Mouse (Mus musculus): Measurements from ENCODE around the gene Gm826. TPM values are rescaled to one million over a fixed set of nuclear protein-coding genes. Genes with fewer than 3 reads are reported as not detected.

The Gm826 gene
- polyA plus RNA-seq, 1 experiment from 2014 or later, result 0.38 TPM

DNA sequence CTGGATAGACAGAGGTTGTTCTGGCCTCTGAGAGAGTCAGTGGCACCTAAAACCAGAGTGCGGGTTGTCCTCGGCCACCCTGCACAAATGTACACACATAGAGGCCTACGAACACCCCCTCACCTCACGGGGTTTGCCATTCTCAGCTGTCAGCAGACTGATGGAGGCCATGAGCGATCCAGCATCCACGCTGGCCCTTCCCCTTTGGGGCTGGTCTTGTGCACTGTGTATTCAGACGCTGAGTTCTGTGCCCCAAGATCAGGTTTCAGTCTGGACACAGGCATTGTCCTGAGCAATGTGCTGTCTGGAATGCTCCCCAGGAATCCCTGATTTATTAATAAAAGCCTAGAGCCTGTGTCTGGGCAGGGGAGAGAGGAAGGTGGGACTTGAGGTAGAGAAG lies 14.8 kb upstream of the Gm826 start:
- Histone ChIP-seq H3K4me3 (replicated peaks) (no peak overlapping the region), H3K9ac (no peak overlapping the region), H3K4me2 (no peak overlapping the region), H3K36me3 (replicated peaks) (no peaks in the 10 kb centered on the region), H3K9me3 (no peaks in the 10 kb centered on the region), H3K27me3 (no peaks in the 10 kb centered on the region), H3K4me1 (peaks cover 7% of the 10 kb centered on the region; the same call in 1 of the 2 replicates), H3K27ac (no peak overlapping the region)
- ATAC-seq (ENCODE audit: low FRiP score), result no peak
- WGBS, result 32% methylated on average over 7 of the region's 7 CpGs

DNA sequence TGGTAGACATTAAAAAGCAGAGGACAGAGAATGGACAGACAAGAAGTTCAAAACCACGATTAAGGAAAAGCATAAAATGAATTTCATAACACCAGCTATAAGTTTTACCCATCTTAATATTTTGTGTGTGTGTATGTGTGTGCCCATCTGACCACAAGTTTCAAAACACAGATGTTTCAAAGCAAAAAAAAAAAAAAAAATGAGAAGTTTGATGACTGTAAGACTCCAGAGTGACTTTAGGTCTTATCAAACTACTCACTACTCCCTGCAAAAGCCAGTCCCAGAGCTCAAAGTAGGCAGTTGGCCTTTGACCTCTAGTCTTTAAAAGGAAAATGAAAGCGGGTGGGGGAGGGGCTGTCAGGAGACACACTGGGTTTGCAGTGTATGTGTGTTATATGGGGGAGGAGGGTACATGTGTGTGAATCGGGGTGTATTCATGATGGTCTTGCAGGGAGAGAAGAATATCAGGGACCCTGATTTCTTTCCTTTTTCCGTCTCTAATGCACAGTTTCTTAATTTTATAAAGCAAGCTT lies 14.2 kb upstream of the Gm826 start:
- Histone ChIP-seq H3K4me1 (peaks cover 7% of the 10 kb centered on the region; the same call in 1 of the 2 replicates), H3K27ac (no peak overlapping the region), H3K4me3 (replicated peaks) (no peak overlapping the region), H3K27me3 (no peaks in the 10 kb centered on the region), H3K36me3 (replicated peaks) (no peaks in the 10 kb centered on the region), H3K9ac (no peak overlapping the region), H3K9me3 (no peaks in the 10 kb centered on the region), H3K4me2 (no peak overlapping the region)
- no peak for ATAC-seq (ENCODE audit: low FRiP score)
- 71% methylated on average over 4 of the region's 4 CpGs for WGBS

DNA sequence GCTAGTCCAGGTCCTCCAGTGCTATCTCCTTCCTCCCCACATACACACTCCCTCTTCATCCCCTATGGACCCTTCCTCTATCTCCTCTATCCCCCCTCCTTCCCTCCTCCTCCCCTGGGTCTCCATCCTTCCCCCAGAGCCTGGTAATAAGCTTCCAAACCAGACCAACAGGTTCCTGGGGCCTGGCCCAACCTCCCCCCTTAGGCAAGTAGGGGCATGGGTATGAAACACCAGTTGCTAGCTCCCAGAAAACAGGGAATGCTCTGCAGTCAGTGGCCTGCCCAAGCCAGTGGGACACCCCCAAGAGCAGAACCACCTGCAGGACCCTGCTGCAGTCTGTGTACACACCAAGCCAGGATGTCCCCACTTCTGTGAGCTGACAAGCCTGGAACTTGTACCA lies 11.7 kb upstream of the Gm826 start:
- Histone ChIP-seq H3K4me1 (peaks cover 4% of the 10 kb centered on the region; the same call in 1 of the 2 replicates), H3K4me2 (no peak overlapping the region), H3K36me3 (replicated peaks) (no peaks in the 10 kb centered on the region), H3K9ac (no peak overlapping the region), H3K9me3 (no peaks in the 10 kb centered on the region), H3K4me3 (replicated peaks) (no peak overlapping the region), H3K27ac (no peak overlapping the region), H3K27me3 (no peaks in the 10 kb centered on the region)
- ATAC-seq (ENCODE audit: low FRiP score), result no peak

DNA sequence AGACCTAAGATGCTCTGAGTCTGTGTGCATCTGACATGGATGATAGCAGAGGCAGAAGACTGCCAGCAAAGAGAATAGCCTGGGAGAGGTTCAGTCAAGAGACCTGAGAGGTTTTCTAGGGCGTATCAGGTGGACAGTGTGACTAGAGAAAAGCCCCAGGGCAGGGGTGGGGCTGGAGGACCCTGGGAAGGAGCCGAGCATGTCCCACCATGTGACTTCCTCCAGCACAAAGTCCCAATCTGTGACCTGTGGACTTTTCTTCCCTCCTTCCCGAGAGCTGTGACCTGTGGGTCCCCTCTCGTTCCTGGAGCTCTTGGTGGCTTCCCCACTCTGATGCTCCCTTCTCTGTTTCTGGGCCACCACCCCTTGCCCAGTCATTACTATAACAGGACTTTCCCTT lies 6.2 kb upstream of the Gm826 start:
- no peaks in the 10 kb centered on the region for H3K4me1 ChIP-seq
- peaks cover 4% of the 10 kb centered on the region; the same call in 1 of the 2 replicates for H3K27me3 ChIP-seq
- no peaks in the 10 kb centered on the region for H3K9me3 ChIP-seq
- no peak overlapping the region for H3K27ac ChIP-seq
- no peak overlapping the region for H3K4me3 ChIP-seq (replicated peaks)
- H3K4me2 ChIP-seq, result no peak overlapping the region
- H3K36me3 ChIP-seq (replicated peaks), result no peaks in the 10 kb centered on the region
- ATAC-seq (ENCODE audit: low FRiP score), result no peak
- H3K9ac ChIP-seq, result no peak overlapping the region
- WGBS, result 72% methylated on average over 4 of the region's 4 CpGs

DNA sequence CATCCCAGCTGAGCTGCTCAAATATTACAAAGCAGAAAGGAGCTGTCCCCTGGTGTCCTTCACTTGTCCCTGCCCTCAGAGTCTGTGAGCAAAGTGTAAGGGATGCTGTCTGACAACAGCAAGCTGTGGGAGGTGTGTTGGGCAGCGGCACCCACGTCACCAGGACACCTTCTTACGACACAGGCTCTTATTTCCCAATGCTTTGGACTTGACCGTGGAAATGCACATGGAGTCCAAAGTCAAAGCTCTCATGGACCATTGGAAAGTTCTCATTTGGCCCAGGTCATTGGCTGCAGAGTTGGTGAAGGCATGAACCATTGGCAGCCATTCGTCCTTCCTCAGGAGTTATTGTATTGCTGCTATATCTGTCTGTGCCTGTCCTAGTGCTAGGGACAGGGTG lies 5.6 kb upstream of the Gm826 start:
- Histone ChIP-seq H3K4me1 (no peaks in the 10 kb centered on the region), H3K9me3 (no peaks in the 10 kb centered on the region), H3K36me3 (replicated peaks) (no peaks in the 10 kb centered on the region), H3K9ac (no peak overlapping the region), H3K4me3 (replicated peaks) (no peak overlapping the region), H3K27ac (no peak overlapping the region), H3K4me2 (no peak overlapping the region), H3K27me3 (peaks cover 4% of the 10 kb centered on the region; the same call in 1 of the 2 replicates)
- ATAC-seq (ENCODE audit: low FRiP score), result no peak
- 91% methylated on average over 5 of the region's 5 CpGs for WGBS

DNA sequence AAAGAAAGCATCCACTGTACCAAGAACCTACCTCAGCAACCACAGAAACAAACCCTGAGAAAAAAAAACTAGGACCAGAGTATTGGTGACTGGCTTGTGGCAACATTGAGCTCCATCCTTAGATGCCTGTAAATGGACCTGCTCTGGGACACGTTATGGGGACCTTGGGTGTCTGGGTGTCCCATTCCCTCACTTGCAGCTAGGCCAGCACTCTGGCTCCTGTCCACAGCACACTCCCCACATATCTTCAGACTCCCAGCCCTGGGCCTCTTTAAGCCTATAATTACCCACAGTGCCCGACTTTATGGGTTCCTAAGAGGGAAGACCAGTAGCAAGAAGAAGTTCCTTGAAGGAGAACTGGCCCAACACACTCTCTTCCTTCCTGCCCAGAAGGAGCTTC lies 2.1 kb upstream of the Gm826 start:
- Histone ChIP-seq H3K4me1 (no peaks in the 10 kb centered on the region; the same call in 1 of the 2 replicates), H3K27ac (no peak overlapping the region), H3K4me2 (no peak overlapping the region), H3K9me3 (no peaks in the 10 kb centered on the region), H3K4me3 (replicated peaks) (no peak overlapping the region), H3K36me3 (replicated peaks) (no peaks in the 10 kb centered on the region), H3K9ac (no peak overlapping the region), H3K27me3 (peaks cover 4% of the 10 kb centered on the region; the same call in 1 of the 2 replicates)
- WGBS, result 78% methylated on average over 2 of the region's 2 CpGs
- no peak for ATAC-seq (ENCODE audit: low FRiP score)

DNA sequence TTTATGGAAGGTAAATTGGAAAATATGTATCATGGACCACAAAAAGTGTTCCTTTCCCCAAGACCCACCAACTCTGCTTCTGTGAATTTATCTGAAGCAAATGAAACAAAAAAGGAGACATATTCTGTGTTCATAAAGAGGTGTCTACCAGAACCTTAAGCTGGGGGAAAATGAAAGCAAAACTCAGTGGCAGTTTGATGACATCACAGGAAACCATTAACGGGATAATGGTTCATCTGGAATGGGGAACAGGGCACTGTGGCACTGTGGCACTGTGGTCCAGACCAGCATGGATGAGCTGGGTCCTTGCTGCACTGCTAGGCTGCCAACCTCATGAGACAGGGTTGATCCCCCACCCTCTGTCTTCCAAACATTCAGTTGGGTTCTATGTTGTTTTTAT lies 1.1 kb upstream of the Gm826 start:
- Histone ChIP-seq H3K9me3 (no peaks in the 10 kb centered on the region), H3K4me3 (replicated peaks) (no peak overlapping the region), H3K27me3 (peaks cover 4% of the 10 kb centered on the region; the same call in 1 of the 2 replicates), H3K36me3 (replicated peaks) (no peaks in the 10 kb centered on the region), H3K4me2 (no peak overlapping the region), H3K4me1 (no peaks in the 10 kb centered on the region; the same call in 1 of the 2 replicates), H3K9ac (no peak overlapping the region), H3K27ac (no peak overlapping the region)
- ATAC-seq (ENCODE audit: low FRiP score), result no peak
- 85% methylated on average over 1 of the region's 1 CpGs for WGBS

DNA sequence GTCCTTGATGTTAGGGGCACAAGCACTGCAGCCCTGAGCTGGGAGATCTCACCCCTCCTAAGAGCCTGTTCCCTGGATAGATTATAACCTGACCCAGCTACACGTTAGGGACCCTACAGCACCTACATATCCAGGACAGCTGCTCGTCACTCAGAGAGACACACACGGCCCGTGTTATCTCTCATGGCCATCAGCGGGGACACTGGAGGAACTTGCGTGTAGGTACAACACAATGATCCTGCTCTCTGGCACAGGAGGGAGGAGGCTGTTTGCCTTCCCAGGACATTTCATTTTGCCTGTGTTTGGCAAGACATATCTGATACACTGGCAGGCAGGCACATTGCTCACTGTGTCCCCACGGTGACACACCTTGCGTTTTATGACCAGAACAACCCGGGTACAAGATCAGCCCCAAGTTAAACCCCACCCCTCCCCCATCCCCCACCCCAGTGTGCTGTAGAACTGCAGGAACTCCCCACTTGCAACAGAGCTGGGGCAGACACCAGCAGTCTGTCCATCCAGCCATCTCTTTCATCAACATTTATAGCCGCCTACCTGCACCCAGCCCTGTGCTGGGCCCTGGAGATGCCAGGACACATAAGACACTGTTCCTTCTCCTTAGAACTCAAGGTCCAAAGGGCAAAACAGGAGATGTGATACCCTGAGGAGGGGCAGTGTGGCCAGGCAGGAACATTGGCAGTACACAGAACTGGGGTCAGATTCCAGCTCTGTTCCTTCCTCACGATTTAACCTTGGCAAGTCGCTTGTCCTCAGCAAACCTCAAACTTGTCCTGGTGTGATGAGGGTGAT lies 1.2 kb downstream of the Gm826 start:
- Histone ChIP-seq H3K4me2 (no peak overlapping the region), H3K4me3 (replicated peaks) (no peak overlapping the region), H3K36me3 (replicated peaks) (no peaks in the 10 kb centered on the region), H3K9me3 (no peaks in the 10 kb centered on the region), H3K27me3 (peaks cover 4% of the 10 kb centered on the region; the same call in 1 of the 2 replicates), H3K4me1 (peaks cover 8% of the 10 kb centered on the region), H3K9ac (no peak overlapping the region), H3K27ac (no peak overlapping the region)
- WGBS, result 90% methylated on average over 12 of the region's 12 CpGs
- no peak for ATAC-seq (ENCODE audit: low FRiP score)

DNA sequence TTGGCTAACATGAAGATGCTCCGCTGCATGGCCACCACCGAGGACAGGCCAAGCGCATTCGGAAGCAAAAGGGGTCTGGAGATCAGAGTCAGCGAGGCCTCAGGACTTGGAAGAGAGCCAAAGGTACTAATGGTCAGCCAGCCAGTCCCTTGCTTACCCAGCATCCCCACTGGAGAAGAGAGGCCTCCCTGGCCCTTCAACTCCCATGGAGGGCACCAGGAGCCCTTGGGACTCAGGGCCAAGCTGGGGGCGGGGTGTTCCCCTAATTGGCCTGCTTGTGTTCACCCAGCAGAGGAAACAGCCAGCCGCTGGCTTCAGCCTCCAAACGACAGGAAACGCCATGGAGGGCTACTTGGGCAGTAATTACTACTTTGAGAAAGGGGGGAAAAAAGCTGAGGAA lies 5.1 kb downstream of the Gm826 start:
- WGBS, result 55% methylated on average over 9 of the region's 9 CpGs
- H3K27ac ChIP-seq, result no peak overlapping the region

DNA sequence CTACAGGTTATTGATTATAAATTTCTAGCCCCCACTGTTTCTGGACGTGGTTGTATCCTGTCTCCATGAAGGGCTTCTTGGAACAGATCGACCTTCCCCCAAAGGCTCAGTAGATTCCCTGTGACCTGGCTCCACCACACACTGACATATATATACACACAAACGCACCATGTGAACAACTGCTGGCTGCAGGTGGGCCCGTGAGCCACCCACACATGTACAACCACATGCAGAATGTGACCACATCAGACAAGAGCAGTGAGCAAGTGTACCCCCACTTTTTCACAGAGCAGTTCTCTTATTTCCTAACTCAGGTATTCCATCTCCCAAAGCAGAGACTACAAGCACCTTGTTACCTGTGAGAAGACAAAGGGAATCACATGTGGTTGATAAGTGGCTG lies 6.2 kb downstream of the Gm826 start:
- no peaks in the 10 kb centered on the region for H3K36me3 ChIP-seq (replicated peaks)
- no peak overlapping the region for H3K4me3 ChIP-seq (replicated peaks)
- H3K9ac ChIP-seq, result no peak overlapping the region
- ATAC-seq (ENCODE audit: low FRiP score), result no peak
- H3K9me3 ChIP-seq, result no peaks in the 10 kb centered on the region
- H3K27ac ChIP-seq, result no peak overlapping the region
- H3K4me2 ChIP-seq, result no peak overlapping the region
- H3K27me3 ChIP-seq, result no peaks in the 10 kb centered on the region
- H3K4me1 ChIP-seq, result peaks cover 8% of the 10 kb centered on the region
- 85% methylated on average over 4 of the region's 4 CpGs for WGBS

More for the DNA sequence above, 5.1 kb downstream of the Gm826 start:
- peaks cover 8% of the 10 kb centered on the region for H3K4me1 ChIP-seq
- ATAC-seq (ENCODE audit: low FRiP score), result no peak
- no peaks in the 10 kb centered on the region for H3K36me3 ChIP-seq (replicated peaks)
- H3K9me3 ChIP-seq, result no peaks in the 10 kb centered on the region
- H3K4me3 ChIP-seq (replicated peaks), result no peak overlapping the region
- H3K27me3 ChIP-seq, result no peaks in the 10 kb centered on the region
- no peak overlapping the region for H3K9ac ChIP-seq
- no peak overlapping the region for H3K4me2 ChIP-seq

DNA sequence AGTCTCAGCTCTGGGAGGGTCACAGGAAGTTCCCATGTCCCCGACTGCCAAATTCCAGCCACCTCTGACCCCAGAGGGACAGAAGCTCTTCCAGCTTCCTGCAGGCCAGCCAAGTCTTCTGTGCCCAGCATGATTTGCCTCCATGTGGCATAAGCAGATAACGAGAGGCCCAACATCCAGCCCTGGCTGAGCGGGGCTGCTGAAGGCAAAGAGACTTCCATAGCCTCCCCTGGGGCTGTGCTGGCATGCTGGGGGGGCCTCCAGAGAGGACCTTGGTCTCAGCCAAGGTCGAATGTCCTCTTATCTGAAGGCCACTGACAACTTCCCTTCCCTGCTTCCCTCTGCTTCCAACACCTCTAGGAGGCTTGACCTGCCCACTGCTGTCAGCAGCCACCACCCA lies 6.8 kb downstream of the Gm826 start:
- Histone ChIP-seq H3K9ac (no peak overlapping the region), H3K27ac (no peak overlapping the region), H3K4me2 (no peak overlapping the region), H3K4me1 (peaks cover 8% of the 10 kb centered on the region), H3K27me3 (no peaks in the 10 kb centered on the region), H3K4me3 (replicated peaks) (no peak overlapping the region), H3K36me3 (replicated peaks) (no peaks in the 10 kb centered on the region), H3K9me3 (no peaks in the 10 kb centered on the region)
- ATAC-seq (ENCODE audit: low FRiP score), result no peak
- 57% methylated on average over 4 of the region's 4 CpGs for WGBS

DNA sequence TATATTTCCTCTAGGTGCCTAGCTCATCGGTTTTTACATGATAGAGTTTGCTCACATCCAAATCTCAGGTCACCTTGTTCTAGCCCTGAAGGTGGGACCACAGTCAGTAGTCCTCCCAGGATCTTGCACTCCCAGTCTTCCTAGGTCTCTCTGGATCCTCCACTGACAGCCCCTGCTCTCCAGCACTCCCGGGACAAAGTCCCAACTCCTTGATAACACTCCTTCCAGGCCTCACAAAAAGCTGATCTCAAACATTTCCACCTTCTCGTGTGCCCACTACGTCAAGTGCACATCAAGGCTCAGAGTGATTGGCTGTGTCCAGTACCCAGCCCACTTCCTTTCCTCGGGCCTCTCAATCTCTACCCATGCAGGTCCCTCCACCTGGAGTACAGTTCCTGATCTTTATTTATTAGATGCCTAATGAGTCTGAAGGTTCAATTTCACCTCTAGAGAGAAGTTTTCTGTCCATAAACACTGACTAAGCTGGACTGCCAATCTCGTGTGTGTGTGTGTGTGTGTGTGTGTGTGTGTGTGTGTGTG lies 8.8 kb downstream of the Gm826 start:
- H3K27ac ChIP-seq, result no peak overlapping the region

DNA sequence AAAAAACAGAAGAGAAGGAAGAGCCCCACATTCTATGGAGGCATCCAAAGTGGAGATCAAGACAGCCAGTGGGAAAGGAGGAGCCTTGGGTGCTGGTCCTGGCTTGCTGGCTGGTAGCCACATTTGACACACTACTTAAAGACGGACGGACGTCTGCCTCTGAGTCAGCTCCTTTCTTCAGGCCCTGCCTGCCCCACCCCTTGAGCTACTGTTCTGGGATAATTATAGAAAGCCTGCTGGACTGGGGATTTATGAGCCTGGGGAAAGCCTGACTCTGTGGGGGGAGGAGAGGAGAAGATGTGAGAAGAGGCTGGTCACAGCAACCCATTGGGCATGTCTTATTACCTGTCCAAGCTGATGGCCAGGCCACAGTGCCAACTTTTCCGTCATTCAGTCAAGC lies 12.1 kb downstream of the Gm826 start:
- H3K27ac ChIP-seq, result no peak overlapping the region
- no peaks in the 10 kb centered on the region; the same call in 1 of the 2 replicates for H3K4me1 ChIP-seq
- no peaks in the 10 kb centered on the region for H3K9me3 ChIP-seq
- no peak overlapping the region for H3K4me3 ChIP-seq (replicated peaks)
- H3K27me3 ChIP-seq, result no peaks in the 10 kb centered on the region
- H3K36me3 ChIP-seq (replicated peaks), result no peaks in the 10 kb centered on the region
- ATAC-seq (ENCODE audit: low FRiP score), result no peak
- WGBS, result 53% methylated on average over 4 of the region's 4 CpGs
- no peak overlapping the region for H3K4me2 ChIP-seq
- H3K9ac ChIP-seq, result no peak overlapping the region

More for the DNA sequence above, 8.8 kb downstream of the Gm826 start:
- no peaks in the 10 kb centered on the region for H3K36me3 ChIP-seq (replicated peaks)
- no peaks in the 10 kb centered on the region for H3K9me3 ChIP-seq
- H3K27me3 ChIP-seq, result no peaks in the 10 kb centered on the region
- 86% methylated on average over 6 of the region's 6 CpGs for WGBS
- H3K4me1 ChIP-seq, result peaks cover 8% of the 10 kb centered on the region
- no peak for ATAC-seq (ENCODE audit: low FRiP score)
- H3K4me2 ChIP-seq, result no peak overlapping the region
- H3K4me3 ChIP-seq (replicated peaks), result no peak overlapping the region
- H3K9ac ChIP-seq, result no peak overlapping the region

Data from forebrain, embryonic 12.5 days (tissue).